Mouse (Mus musculus): ENCODE measurements around the gene Plekho1.

DNA sequence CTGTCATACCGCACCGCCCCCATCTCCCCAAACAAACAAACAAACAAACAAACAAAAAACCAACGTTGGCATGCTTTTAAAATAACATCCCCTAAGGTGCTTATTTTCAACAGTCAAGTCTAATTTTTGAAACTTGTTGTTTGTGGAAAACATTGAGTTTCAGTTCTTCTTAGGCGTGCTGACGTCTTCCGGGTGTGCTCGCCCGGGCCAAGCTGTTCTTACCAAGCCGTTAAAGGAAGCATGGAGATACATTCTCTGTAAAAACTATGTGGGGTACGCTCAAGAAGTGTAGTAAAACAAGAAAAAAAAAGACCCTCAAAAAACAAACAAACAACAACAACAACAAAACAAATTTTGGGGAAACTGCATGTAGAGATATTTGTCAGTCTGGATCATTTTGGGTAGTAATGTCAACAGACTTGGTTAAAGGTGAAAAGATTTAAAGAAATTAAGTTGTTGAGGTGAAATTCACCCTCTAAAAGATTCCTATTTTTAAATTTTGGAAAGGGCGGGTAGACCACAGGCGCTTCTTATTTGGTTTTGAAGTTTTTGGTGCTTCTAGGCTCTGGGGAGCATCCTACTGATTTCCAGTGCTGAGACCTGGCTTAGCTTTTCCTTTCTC is 23.4 kb downstream of the Plekho1 start:
- TF ChIP-seq CTCF (IDR thresholded peaks at IDR 0.05; ENCODE audit: borderline replicate concordance, control insufficient read depth, extremely low read depth, insufficient read depth, low read length, poor library complexity) (no peak), POLR2A (IDR thresholded peaks at IDR 0.05; ENCODE audit: control insufficient read depth, extremely low read depth, insufficient read depth, low read length, poor library complexity) (no peak)

Data from thymus, adult 2 months (tissue).